Mouse (Mus musculus) CH12.LX (cell line): Measurements from ENCODE around the gene Atp5l. TPM values are rescaled to one million over a fixed set of nuclear protein-coding genes. Genes with fewer than 3 reads are reported as not detected.

Experiments
- DNase-seq: peaks from one replicate; pipeline ENCODE4 v3.0.0-alpha.2; 2013; ENCODE audit errors: extremely low read depth
- H3K27ac ChIP-seq: 2 replicates; pipeline ENCODE4 v1.5.1; 2012; ENCODE audit warnings: low read depth, mild to moderate bottlenecking, control low read depth, moderate library complexity; ENCODE audit not compliant: insufficient read depth
- H3K27me3 ChIP-seq: replicated peaks from 2 replicates; pipeline ENCODE3; 2012; ENCODE audit warnings: inconsistent platforms
- H3K36me3 ChIP-seq, 2 experiments: replicated peaks in 1 of 2; 2 replicates each; pipeline versions ENCODE3 to v1.6.1; 2012; ENCODE audit warnings: inconsistent platforms in 1 of 2, low read length in 1 of 2, mild to moderate bottlenecking in 1 of 2, mixed read lengths in 1 of 2, moderate library complexity in 1 of 2; ENCODE audit not compliant: control insufficient read depth in 1 of 2, insufficient read depth in 1 of 2
- H3K4me1 ChIP-seq, 2 experiments: 2 replicates each; pipeline ENCODE4 v1.6.1; 2012; ENCODE audit warnings: inconsistent platforms in 1 of 2, moderate library complexity in 1 of 2; ENCODE audit not compliant: insufficient read depth in 2 of 2, control insufficient read depth in 1 of 2
- H3K4me2 ChIP-seq: 2 replicates; pipeline ENCODE4 v1.6.1; 2012; ENCODE audit warnings: low read depth, mild to moderate bottlenecking, control low read depth; ENCODE audit not compliant: poor library complexity, insufficient read depth, severe bottlenecking
- H3K4me3 ChIP-seq, 3 experiments: fragments of 150-350 bp in 1 of 3; sonication (generic) in 1 of 3; replicated peaks in 1 of 3; 2 replicates each; pipeline versions ENCODE3 to v1.5.1; 2011 to 2012; ENCODE audit warnings: low read depth in 2 of 3, low read length in 2 of 3, mild to moderate bottlenecking in 2 of 3, moderate library complexity in 2 of 3, control low read depth in 1 of 3, improper control_type of control experiment in 1 of 3, inconsistent platforms in 1 of 3, mixed read lengths in 1 of 3; ENCODE audit not compliant: poor library complexity in 1 of 3
- H3K79me2 ChIP-seq: replicated peaks from 2 replicates; pipeline ENCODE4 v1.6.1; 2012; ENCODE audit warnings: mild to moderate bottlenecking, moderate library complexity; ENCODE audit not compliant: control insufficient read depth, poor library complexity, insufficient read depth, severe bottlenecking; ENCODE audit errors: extremely low read depth
- H3K9ac ChIP-seq: 2 replicates; pipeline ENCODE4 v1.6.1; 2012; ENCODE audit warnings: low read depth, mild to moderate bottlenecking, control low read depth, moderate library complexity; ENCODE audit not compliant: insufficient read depth
- H3K9me3 ChIP-seq: replicated peaks from 2 replicates; pipeline ENCODE3; 2012; ENCODE audit warnings: low read length, inconsistent platforms, mixed read lengths
- CHD1 ChIP-seq: IDR thresholded peaks from 2 replicates; pipeline ENCODE4 v1.6.1; 2012; ENCODE audit warnings: low read depth, low read length, improper control_type of control experiment, inconsistent platforms
- CHD2 ChIP-seq: IDR thresholded peaks from 2 replicates; pipeline ENCODE4 v1.6.1; 2011; ENCODE audit warnings: low read length, improper control_type of control experiment
- E2F4 ChIP-seq: IDR thresholded peaks from 2 replicates; pipeline ENCODE4 v1.6.1; 2011; ENCODE audit warnings: low read depth, low read length, improper control_type of control experiment; ENCODE audit not compliant: insufficient replicate concordance
- EP300 ChIP-seq: IDR thresholded peaks from 2 replicates; pipeline ENCODE4 v1.6.1; 2011; ENCODE audit warnings: low read length, improper control_type of control experiment
- ETS1 ChIP-seq: conservative IDR thresholded peaks from 2 replicates; pipeline ENCODE4 v1.6.1; 2012; ENCODE audit warnings: low read depth, mild to moderate bottlenecking, inconsistent platforms, low read length, improper control_type of control experiment, moderate library complexity
- JUN ChIP-seq: IDR thresholded peaks from 2 replicates; pipeline ENCODE4 v1.6.1; 2011; ENCODE audit warnings: low read depth, mild to moderate bottlenecking, low read length, improper control_type of control experiment, moderate library complexity; ENCODE audit not compliant: insufficient read depth
- JUND ChIP-seq: conservative IDR thresholded peaks from 2 replicates; pipeline ENCODE4 v1.6.1; 2011; ENCODE audit warnings: low read depth, low read length, improper control_type of control experiment
- KAT2A ChIP-seq: IDR thresholded peaks from 2 replicates; pipeline ENCODE4 v1.6.1; 2012; ENCODE audit warnings: low read length, improper control_type of control experiment, inconsistent platforms; ENCODE audit not compliant: insufficient replicate concordance
- MAFK ChIP-seq: IDR thresholded peaks from 2 replicates; pipeline ENCODE4 v1.6.1; 2011; ENCODE audit warnings: low read length, improper control_type of control experiment; ENCODE audit not compliant: insufficient replicate concordance
- MAX ChIP-seq: IDR thresholded peaks from 2 replicates; pipeline ENCODE4 v1.6.1; 2011; ENCODE audit warnings: low read length, improper control_type of control experiment
- MAZ ChIP-seq: IDR thresholded peaks from 2 replicates; pipeline ENCODE4 v1.6.1; 2012; ENCODE audit warnings: low read depth, mild to moderate bottlenecking, inconsistent platforms, low read length, improper control_type of control experiment, moderate library complexity
- MXI1 ChIP-seq: IDR thresholded peaks from 2 replicates; pipeline ENCODE4 v1.6.1; 2011; ENCODE audit warnings: mild to moderate bottlenecking, low read depth, low read length, improper control_type of control experiment
- PAX5 ChIP-seq: IDR thresholded peaks from 2 replicates; pipeline ENCODE4 v1.6.1; 2012; ENCODE audit warnings: low read length, inconsistent platforms, mixed read lengths
- POLR2AphosphoS2 ChIP-seq: IDR thresholded peaks from 2 replicates; pipeline ENCODE4 v1.6.1; 2011; ENCODE audit warnings: low read depth, low read length, improper control_type of control experiment
- RAD21 ChIP-seq: IDR thresholded peaks from 2 replicates; pipeline ENCODE4 v1.6.1; 2011; ENCODE audit warnings: low read depth, mild to moderate bottlenecking, low read length, improper control_type of control experiment, moderate library complexity
- RCOR1 ChIP-seq: conservative IDR thresholded peaks from 2 replicates; pipeline ENCODE4 v1.6.1; 2012; ENCODE audit warnings: low read depth, mild to moderate bottlenecking, inconsistent platforms, low read length, improper control_type of control experiment
- SIN3A ChIP-seq: IDR thresholded peaks from 2 replicates; pipeline ENCODE4 v1.6.1; 2012; ENCODE audit warnings: low read length, improper control_type of control experiment, inconsistent platforms
- SMC3 ChIP-seq: IDR thresholded peaks from 2 replicates; pipeline ENCODE4 v1.6.1; 2011; ENCODE audit warnings: low read depth, low read length, improper control_type of control experiment
- TCF12 ChIP-seq: IDR thresholded peaks from 2 replicates; pipeline ENCODE4 v1.6.1; 2014; ENCODE audit warnings: low read depth, mild to moderate bottlenecking, inconsistent platforms, low read length, improper control_type of control experiment
- USF1 ChIP-seq: IDR thresholded peaks from 2 replicates; pipeline ENCODE4 v1.6.1; 2014; ENCODE audit warnings: low read depth, mild to moderate bottlenecking, inconsistent platforms, low read length, improper control_type of control experiment
- USF2 ChIP-seq: conservative IDR thresholded peaks from 2 replicates; pipeline ENCODE4 v1.6.1; 2011; ENCODE audit warnings: low read depth, low read length, improper control_type of control experiment
- ZC3H11A ChIP-seq: IDR thresholded peaks from 2 replicates; pipeline ENCODE4 v1.6.1; 2012; ENCODE audit warnings: low read depth, mild to moderate bottlenecking, inconsistent platforms, low read length, improper control_type of control experiment
- ZMIZ1 ChIP-seq: IDR thresholded peaks from 2 replicates; pipeline ENCODE4 v1.6.1; 2012; ENCODE audit warnings: low read depth, mild to moderate bottlenecking, inconsistent platforms, low read length, improper control_type of control experiment
- dilution Hi-C: fragments of 300-500 bp; cut with MboI; formaldehyde crosslinking; loops from 2 replicates; pipeline ENCODE4 v1.14.3; 2020; ENCODE audit warnings: low sequenced_read_pairs; ENCODE audit not compliant: extremely low pct_unique_long_range_greater_than_20kb, extremely low pct_ligation_motif_present
- in situ Hi-C: fragments of 300-500 bp; cut with MboI; formaldehyde crosslinking; loops from 3 replicates; pipeline ENCODE4 v1.14.3; 2019; ENCODE audit warnings: low sequenced_read_pairs, low pct_ligation_motif_present, low pct_unique_long_range_greater_than_20kb, mixed read lengths
- polyA plus RNA-seq: library from polyadenylated mRNA; unstranded; fragments of >175 nt; gene quantifications from 2 replicates; pipeline ENCODE4 v1.2.1, GENCODE M21; 2012; ENCODE audit warnings: low read depth; ENCODE audit not compliant: insufficient read length
- total RNA-seq, 2 experiments: library from RNA; depleted of rRNA; stranded (reverse); fragments of 300-350 nt in 1 of 2; fragments of >200 nt in 1 of 2; gene quantifications; 2 replicates each; pipeline ENCODE4 v1.2.3; 2012 to 2014

The Atp5l gene
- total and polyA plus RNA-seq, 3 experiments: 277 to 720 (median 490) TPM

GRCm38 (mm10) chr9:44946185-44946695 lies 25.7 kb upstream of the Atp5l start:
- Histone ChIP-seq H3K9me3 (no peaks in the 10 kb centered on the region), H3K27ac (no peak overlapping the region), H3K4me1 (no peaks in the 10 kb centered on the region), H3K27me3 (no peaks in the 10 kb centered on the region), H3K4me2 (no peak overlapping the region), H3K36me3 (peaks cover 79 to 98% of the 10 kb centered on the region in 2 experiments), H3K9ac (no peak overlapping the region), H3K79me2 (no peaks in the 10 kb centered on the region), H3K4me3 (no peak overlapping the region)
- TF ChIP-seq ZC3H11A (no peak), TCF12 (no peak), CHD2 (no peak), RAD21 (no peak), JUN (no peak), KAT2A (no peak)
- in situ Hi-C loops: no loop called here
- dilution Hi-C loops: no loop called here
- no peak for DNase-seq

GRCm38 (mm10) chr9:44942421-44942820 lies 21.9 kb upstream of the Atp5l start:
- peaks cover 75 to 97% of the 10 kb centered on the region in 2 experiments for H3K36me3 ChIP-seq
- TF ChIP-seq RCOR1 (no peak), JUN (no peak), POLR2AphosphoS2 (no peak), JUND (no peak), E2F4 (no peak)
- TF ChIP-seq, all 38 proteins: peak for 0
- no peak overlapping the region for H3K4me2 ChIP-seq
- no peak overlapping the region for H3K9ac ChIP-seq
- H3K4me3 ChIP-seq: no peak overlapping the region
- H3K4me1 ChIP-seq: peaks cover 0 to 5% of the 10 kb centered on the region in 2 experiments; a peak in 1 of 4 replicates
- H3K79me2 ChIP-seq: no peaks in the 10 kb centered on the region
- dilution Hi-C loops (no loop called here), in situ Hi-C loops (no loop called here)
- H3K27me3 ChIP-seq: no peaks in the 10 kb centered on the region
- H3K27ac ChIP-seq: no peak overlapping the region
- H3K9me3 ChIP-seq: no peaks in the 10 kb centered on the region
- DNase-seq: no peak

GRCm38 (mm10) chr9:44941756-44942155 lies 21.2 kb upstream of the Atp5l start:
- Histone ChIP-seq H3K4me1 (peaks cover 0 to 5% of the 10 kb centered on the region in 2 experiments; a peak in 1 of 4 replicates), H3K4me2 (no peak overlapping the region), H3K9me3 (no peaks in the 10 kb centered on the region), H3K27me3 (no peaks in the 10 kb centered on the region), H3K4me3 (no peak overlapping the region), H3K36me3 (peaks cover 76 to 97% of the 10 kb centered on the region in 2 experiments), H3K27ac (no peak overlapping the region), H3K9ac (no peak overlapping the region), H3K79me2 (no peaks in the 10 kb centered on the region)
- dilution Hi-C loops (no loop called here), in situ Hi-C loops (no loop called here)
- DNase-seq: no peak
- TF ChIP-seq MAFK (no peak), MAZ (no peak), POLR2AphosphoS2 (no peak), JUND (no peak), ZMIZ1 (no peak), SMC3 (no peak), EP300 (no peak), CHD2 (no peak), PAX5 (no peak), ETS1 (no peak), MXI1 (no peak), USF1 (no peak), MAX (no peak), USF2 (no peak), SIN3A (no peak), CHD1 (no peak)
